Mouse (Mus musculus): Measurements from ENCODE around the gene Gm43064. TPM values are rescaled to one million over a fixed set of nuclear protein-coding genes. Genes with fewer than 3 reads are reported as not detected.

Gene Gm43064
- total and polyA plus RNA-seq, 2 experiments from 2014 or later = 0.37 to 0.50 TPM

GRCm38 (mm10) chr3:103857036-103857805 lies 47.8 kb downstream of the Gm43064 start:
- Histone ChIP-seq H3K4me2 (ENCODE audit: low read depth, low read length) (no peak overlapping the region), H3K27me3 (ENCODE audit: control insufficient read depth, insufficient read depth, low read length) (no peaks in the 10 kb centered on the region), H3K4me3 (ENCODE audit: low read depth, low read length) (no peak overlapping the region), H3K4me1 (ENCODE audit: control insufficient read depth, insufficient read depth) (0 out of 2 replicates have a peak, but pooled peaks cover 4% of the 10 kb centered on the region), H3K27ac (ENCODE audit: low read depth) (peak overlapping the region; percentile 0; the same call in 1 of the 2 replicates), H3K9me3 (replicated peaks; ENCODE audit: control insufficient read depth, low read length) (no peaks in the 10 kb centered on the region), H3K36me3 (replicated peaks; ENCODE audit: control insufficient read depth, insufficient read depth, low read length) (no peaks in the 10 kb centered on the region), H3K9ac (replicated peaks; ENCODE audit: low read depth, low read length) (no peak overlapping the region)
- DNase-seq (ENCODE audit: low spot score) (no peak), ATAC-seq (ENCODE audit: insufficient read depth, low read depth) (no peak)
- 82% methylated on average over 7 of the region's 7 CpGs for WGBS
- no peak for TF ChIP-seq EP300 (IDR thresholded peaks at IDR 0.05; ENCODE audit: low read depth)
- no peak for TF ChIP-seq CTCF (IDR thresholded peaks at IDR 0.05; ENCODE audit: low read depth)

GRCm38 (mm10) chr3:103857977-103858563 lies 48.7 kb downstream of the Gm43064 start:
- ATAC-seq (ENCODE audit: insufficient read depth, low read depth) = no peak
- H3K4me1 ChIP-seq (ENCODE audit: control insufficient read depth, insufficient read depth) = 0 out of 2 replicates have a peak, but pooled peaks cover 4% of the 10 kb centered on the region
- H3K9me3 ChIP-seq (replicated peaks; ENCODE audit: control insufficient read depth, low read length) = no peaks in the 10 kb centered on the region
- H3K36me3 ChIP-seq (replicated peaks; ENCODE audit: control insufficient read depth, insufficient read depth, low read length) = no peaks in the 10 kb centered on the region
- H3K4me3 ChIP-seq (ENCODE audit: low read depth, low read length) = no peak overlapping the region
- no peak overlapping the region for H3K4me2 ChIP-seq (ENCODE audit: low read depth, low read length)
- 73% methylated on average over 6 of the region's 6 CpGs for WGBS
- TF ChIP-seq CTCF (IDR thresholded peaks at IDR 0.05; ENCODE audit: low read depth) (no peak), EP300 (IDR thresholded peaks at IDR 0.05; ENCODE audit: low read depth) (no peak)
- no peaks in the 10 kb centered on the region for H3K27me3 ChIP-seq (ENCODE audit: control insufficient read depth, insufficient read depth, low read length)
- peak overlapping the region; percentile 0; the same call in 1 of the 2 replicates for H3K27ac ChIP-seq (ENCODE audit: low read depth)
- no peak overlapping the region for H3K9ac ChIP-seq (replicated peaks; ENCODE audit: low read depth, low read length)
- no peak for DNase-seq (ENCODE audit: low spot score)

GRCm38 (mm10) chr3:103858881-103859801 lies 49.8 kb downstream of the Gm43064 start, which contains the start of gene Ptpn22:
Ptpn22 (plus strand) TSS chr3:103859795.
- no peak for DNase-seq (ENCODE audit: low spot score)
- no peak for ATAC-seq (ENCODE audit: insufficient read depth, low read depth)
- 0 out of 2 replicates have a peak, but pooled peaks cover 4% of the 10 kb centered on the region for H3K4me1 ChIP-seq (ENCODE audit: control insufficient read depth, insufficient read depth)

GRCm38 (mm10) chr3:103859851-103860391 lies 50.5 kb downstream of the Gm43064 start:
- H3K9me3 ChIP-seq (replicated peaks; ENCODE audit: control insufficient read depth, low read length) = no peaks in the 10 kb centered on the region
- no peak for TF ChIP-seq EP300 (IDR thresholded peaks at IDR 0.05; ENCODE audit: low read depth)
- no peak for TF ChIP-seq CTCF (IDR thresholded peaks at IDR 0.05; ENCODE audit: low read depth)
- peak; percentile 39 for ATAC-seq (ENCODE audit: insufficient read depth, low read depth)
- 54% methylated on average over 6 of the region's 6 CpGs for WGBS
- no peaks in the 10 kb centered on the region for H3K27me3 ChIP-seq (ENCODE audit: control insufficient read depth, insufficient read depth, low read length)
- H3K4me3 ChIP-seq (ENCODE audit: low read depth, low read length) = peak overlapping the region; percentile 5; the same call in 1 of the 2 replicates
- H3K4me1 ChIP-seq (ENCODE audit: control insufficient read depth, insufficient read depth) = 0 out of 2 replicates have a peak, but pooled peaks cover 4% of the 10 kb centered on the region
- H3K4me2 ChIP-seq (ENCODE audit: low read depth, low read length) = peak overlapping the region; percentile 34; the same call in 1 of the 2 replicates
- no peak overlapping the region for H3K9ac ChIP-seq (replicated peaks; ENCODE audit: low read depth, low read length)
- no peaks in the 10 kb centered on the region for H3K36me3 ChIP-seq (replicated peaks; ENCODE audit: control insufficient read depth, insufficient read depth, low read length)
- peak overlapping the region; percentile 67; the same call in 1 of the 2 replicates for H3K27ac ChIP-seq (ENCODE audit: low read depth)
- DNase-seq (ENCODE audit: low spot score) = peak; percentile 39

More at GRCm38 (mm10) chr3:103858881-103859801, 49.8 kb downstream of the Gm43064 start, which contains the start of gene Ptpn22:
- Histone ChIP-seq H3K9ac (replicated peaks; ENCODE audit: low read depth, low read length) (no peak within 1 kb of the TSS), H3K9me3 (replicated peaks; ENCODE audit: control insufficient read depth, low read length) (no peaks in the 10 kb centered on the region), H3K27ac (ENCODE audit: low read depth) (peak within 1 kb of the TSS; percentile 67; the same call in 1 of the 2 replicates), H3K36me3 (replicated peaks; ENCODE audit: control insufficient read depth, insufficient read depth, low read length) (no peaks in the 10 kb centered on the region), H3K4me2 (ENCODE audit: low read depth, low read length) (peak within 1 kb of the TSS; percentile 34; the same call in 1 of the 2 replicates), H3K4me3 (ENCODE audit: low read depth, low read length) (peak within 1 kb of the TSS; percentile 5; the same call in 1 of the 2 replicates), H3K27me3 (ENCODE audit: control insufficient read depth, insufficient read depth, low read length) (no peaks in the 10 kb centered on the region)
- TF ChIP-seq EP300 (IDR thresholded peaks at IDR 0.05; ENCODE audit: low read depth) (no peak), CTCF (IDR thresholded peaks at IDR 0.05; ENCODE audit: low read depth) (no peak)
- 65% methylated on average over 12 of the region's 12 CpGs for WGBS

Measured in heart, postnatal 0 days (tissue).